Mouse (Mus musculus) heart, postnatal 0 days (tissue): ENCODE data around the gene Ints6.

ENCODE experiments used
- CTCF ChIP-seq: IDR thresholded peaks from 2 replicates; pipeline ENCODE4 v1.5.1; 2016; ENCODE audit warnings: antibody characterized with exemption, control low read depth, low read depth
- EP300 ChIP-seq: IDR thresholded peaks from 2 replicates; pipeline ENCODE4 v1.6.1; 2016; ENCODE audit warnings: antibody characterized with exemption, low read depth

DNA sequence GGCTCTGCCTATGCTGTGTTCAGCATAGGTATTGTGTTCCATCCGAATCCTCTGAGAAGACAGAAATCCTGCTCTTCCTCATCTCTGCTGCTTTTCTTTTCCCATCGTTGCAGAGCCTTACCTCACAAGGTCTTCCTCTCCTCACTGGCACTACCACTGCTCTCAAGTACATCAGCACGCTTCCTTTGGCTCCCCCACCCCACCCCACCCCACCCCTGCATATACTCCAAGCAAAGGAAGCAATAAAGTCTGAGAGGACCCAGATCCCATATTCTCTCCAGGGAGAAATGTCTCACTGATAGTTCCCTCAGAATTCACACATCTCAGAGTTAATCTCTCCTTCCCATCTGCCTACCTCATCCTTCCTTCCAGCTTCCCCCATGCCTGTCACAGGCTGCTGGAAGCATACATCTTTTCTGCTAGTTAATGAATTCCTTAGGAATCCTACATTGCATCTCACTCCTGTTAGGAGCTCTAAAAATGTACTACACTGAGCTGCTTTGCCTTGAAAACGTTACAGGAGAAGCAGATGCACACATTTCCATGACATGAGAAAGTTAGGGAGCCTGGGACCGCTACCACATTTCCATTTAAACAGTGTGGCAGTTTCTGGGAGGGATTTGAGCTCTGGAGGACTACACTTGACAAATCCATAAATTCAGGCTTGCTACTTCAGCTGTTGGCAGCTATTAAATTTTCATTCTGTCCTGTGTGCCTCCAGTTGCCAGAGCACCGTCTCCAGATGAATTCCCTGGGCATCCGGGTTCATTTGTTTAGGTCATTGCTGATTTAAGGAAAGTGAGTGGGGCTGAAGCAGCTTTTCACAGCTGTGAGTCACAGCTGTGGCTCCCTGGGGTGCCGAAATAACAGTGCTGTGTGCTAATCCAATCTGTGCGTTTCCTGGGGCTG is 123.3 kb downstream of the Ints6 start:
- TF ChIP-seq EP300 (no peak), CTCF (no peak)
